Mouse (Mus musculus): ENCODE data around the gene Cyba. TPM values are rescaled to one million over a fixed set of nuclear protein-coding genes. Genes with fewer than 3 reads are reported as not detected.
A peak's percentile ranks its signal among the peaks of the same experiment; 100 is the strongest.

Gene Cyba
- total and polyA plus RNA-seq, 3 experiments, result 57.2 to 368 (median 103) TPM

DNA sequence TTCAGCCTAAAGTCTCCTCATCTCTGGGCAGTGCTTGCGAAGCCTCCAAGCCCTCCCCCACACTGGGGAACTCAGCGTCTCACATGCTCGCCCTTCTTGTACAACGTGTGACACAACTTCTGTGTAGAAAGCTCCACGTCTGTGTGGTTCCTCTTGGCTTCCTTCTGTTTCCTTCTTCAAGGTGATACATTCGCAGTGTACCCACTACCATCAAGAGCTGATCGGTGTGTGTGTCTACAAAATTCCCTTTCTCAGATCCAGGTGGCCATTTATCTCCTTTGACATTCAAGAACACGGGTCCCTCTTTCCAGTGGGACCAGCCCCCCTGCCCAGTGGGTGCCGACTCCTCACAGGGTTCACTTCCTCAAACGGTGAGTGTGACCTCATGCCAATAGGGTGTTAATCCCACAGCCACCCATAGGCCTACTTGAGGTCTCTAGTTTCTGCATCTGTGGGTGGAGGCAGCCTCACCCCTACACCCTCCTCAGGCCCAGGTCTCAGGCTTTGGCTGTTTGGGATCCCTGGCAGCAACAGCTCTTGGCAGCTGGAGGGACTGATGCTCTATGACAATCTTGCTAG lies 2.6 kb downstream of the Cyba start:
- Histone ChIP-seq H3K36me3 (replicated peaks) (peaks cover 73% of the 10 kb centered on the region), H3K4me1 (ENCODE audit: insufficient read depth, low read depth, low read length) (peaks cover 66% of the 10 kb centered on the region), H3K4me3 (ENCODE audit: low read depth, low read length) (no peak overlapping the region; the same call in 1 of the 2 replicates), H3K27me3 (ENCODE audit: insufficient read depth, low read length) (no peaks in the 10 kb centered on the region), H3K9me3 (replicated peaks) (no peaks in the 10 kb centered on the region)
- ATAC-seq (ENCODE audit: extremely low read depth, insufficient number of reproducible peaks, low FRiP score, poor library complexity, severe bottlenecking), result peak; percentile 36; the same call in 1 of the 2 replicates
- peak; percentile 72 for DNase-seq (ENCODE audit: low spot score)
- no peak for TF ChIP-seq GATA2 (IDR thresholded peaks at IDR 0.05; ENCODE audit: borderline replicate concordance, low read depth, low read length)

DNA sequence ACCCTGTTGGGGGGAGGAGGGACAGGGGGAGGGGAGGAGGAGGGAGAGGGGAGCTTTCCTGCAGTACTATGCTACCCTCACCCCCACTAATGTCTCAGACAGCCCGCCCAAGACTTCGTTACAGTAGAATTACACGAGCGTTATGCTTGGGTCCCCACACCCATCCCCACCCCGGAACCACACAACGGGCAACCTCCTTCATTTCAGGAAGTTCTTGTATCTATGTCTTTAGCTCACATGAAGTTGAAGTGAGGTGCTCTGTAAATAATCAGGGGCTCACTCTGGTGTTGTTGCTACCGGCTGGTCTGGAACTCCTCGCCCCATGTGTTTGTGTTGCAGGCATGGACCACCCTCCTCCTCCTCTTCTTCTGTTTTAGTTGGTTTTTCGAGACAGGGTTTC lies 4.6 kb downstream of the Cyba start:
- Histone ChIP-seq H3K36me3 (replicated peaks) (peaks cover 73% of the 10 kb centered on the region), H3K4me3 (ENCODE audit: low read depth, low read length) (no peak overlapping the region), H3K27me3 (ENCODE audit: insufficient read depth, low read length) (peaks cover 2% of the 10 kb centered on the region; the same call in 1 of the 2 replicates), H3K9me3 (replicated peaks) (no peaks in the 10 kb centered on the region), H3K4me1 (ENCODE audit: insufficient read depth, low read depth, low read length) (peaks cover 55% of the 10 kb centered on the region)
- DNase-seq (ENCODE audit: low spot score), result no peak
- TF ChIP-seq GATA1 (IDR thresholded peaks at IDR 0.05; ENCODE audit: borderline replicate concordance, low read length), result no peak
- TF ChIP-seq TAL1 (conservative IDR thresholded peaks at IDR 0.05; ENCODE audit: low read depth, low read length), result no peak
- no peak for TF ChIP-seq GATA2 (IDR thresholded peaks at IDR 0.05; ENCODE audit: borderline replicate concordance, low read depth, low read length)
- TF ChIP-seq CTCF (IDR thresholded peaks at IDR 0.05; ENCODE audit: low read depth, low read length), result no peak
- no peak for TF ChIP-seq POLR2AphosphoS5 (IDR thresholded peaks at IDR 0.05; ENCODE audit: insufficient replicate concordance, low read depth, low read length)
- no peak for ATAC-seq (ENCODE audit: extremely low read depth, insufficient number of reproducible peaks, low FRiP score, poor library complexity, severe bottlenecking)

DNA sequence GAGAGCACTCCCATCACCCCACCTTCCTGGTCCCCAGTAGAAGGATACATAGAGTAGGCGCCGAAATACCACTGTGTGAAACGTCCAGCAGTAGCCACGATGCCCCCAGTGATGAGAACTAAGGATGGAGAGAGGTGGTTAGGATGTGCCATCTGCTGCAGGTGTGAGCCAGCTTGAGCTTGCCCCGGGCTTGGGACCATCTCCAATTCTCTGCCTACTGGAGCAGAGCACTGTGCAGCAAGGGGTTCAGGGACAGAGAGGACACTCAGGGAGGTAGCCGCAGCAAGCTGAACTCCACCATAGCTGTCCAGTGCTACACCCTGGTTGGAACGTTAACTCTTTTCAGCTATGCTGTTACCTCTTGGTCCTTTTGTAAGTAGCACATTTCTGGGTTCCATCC lies 5.1 kb downstream of the Cyba start:
- TF ChIP-seq CTCF (IDR thresholded peaks at IDR 0.05; ENCODE audit: low read depth, low read length) (no peak), GATA1 (IDR thresholded peaks at IDR 0.05; ENCODE audit: borderline replicate concordance, low read length) (no peak), TAL1 (conservative IDR thresholded peaks at IDR 0.05; ENCODE audit: low read depth, low read length) (no peak), POLR2AphosphoS5 (IDR thresholded peaks at IDR 0.05; ENCODE audit: insufficient replicate concordance, low read depth, low read length) (no peak), GATA2 (IDR thresholded peaks at IDR 0.05; ENCODE audit: borderline replicate concordance, low read depth, low read length) (no peak)
- no peak for DNase-seq (ENCODE audit: low spot score)
- Histone ChIP-seq H3K27me3 (ENCODE audit: insufficient read depth, low read length) (peaks cover 5% of the 10 kb centered on the region; the same call in 1 of the 2 replicates), H3K4me1 (ENCODE audit: insufficient read depth, low read depth, low read length) (peaks cover 50% of the 10 kb centered on the region), H3K4me3 (ENCODE audit: low read depth, low read length) (no peak overlapping the region), H3K36me3 (replicated peaks) (peaks cover 75% of the 10 kb centered on the region), H3K9me3 (replicated peaks) (no peaks in the 10 kb centered on the region)
- no peak for ATAC-seq (ENCODE audit: extremely low read depth, insufficient number of reproducible peaks, low FRiP score, poor library complexity, severe bottlenecking)

DNA sequence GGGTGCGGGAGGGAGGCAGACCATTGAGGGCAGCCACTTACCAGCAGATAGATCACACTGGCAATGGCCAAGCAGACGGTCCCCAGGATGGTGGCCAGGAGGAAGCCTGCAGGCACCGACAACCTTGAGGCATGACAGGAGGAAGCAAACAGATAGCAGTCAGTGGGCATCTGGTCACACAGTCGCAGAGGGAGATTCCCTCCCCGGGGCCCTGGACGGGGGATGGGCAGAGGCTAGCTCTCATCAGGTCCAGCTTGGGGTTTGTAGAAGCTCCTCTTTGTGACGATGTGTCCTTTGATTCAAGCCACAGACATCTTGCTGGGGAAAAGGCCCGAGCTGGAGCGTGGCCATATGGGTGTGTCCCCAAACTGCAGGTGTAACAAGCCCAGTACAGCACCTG lies 6.6 kb downstream of the Cyba start:
- Histone ChIP-seq H3K36me3 (replicated peaks) (peaks cover 84% of the 10 kb centered on the region), H3K4me1 (ENCODE audit: insufficient read depth, low read depth, low read length) (peaks cover 36% of the 10 kb centered on the region), H3K9me3 (replicated peaks) (no peaks in the 10 kb centered on the region), H3K4me3 (ENCODE audit: low read depth, low read length) (no peak overlapping the region), H3K27me3 (ENCODE audit: insufficient read depth, low read length) (peaks cover 7% of the 10 kb centered on the region; the same call in 1 of the 2 replicates)
- TF ChIP-seq GATA1 (IDR thresholded peaks at IDR 0.05; ENCODE audit: borderline replicate concordance, low read length) (no peak), TAL1 (conservative IDR thresholded peaks at IDR 0.05; ENCODE audit: low read depth, low read length) (no peak), POLR2AphosphoS5 (IDR thresholded peaks at IDR 0.05; ENCODE audit: insufficient replicate concordance, low read depth, low read length) (no peak), GATA2 (IDR thresholded peaks at IDR 0.05; ENCODE audit: borderline replicate concordance, low read depth, low read length) (no peak), CTCF (IDR thresholded peaks at IDR 0.05; ENCODE audit: low read depth, low read length) (no peak)
- ATAC-seq (ENCODE audit: extremely low read depth, insufficient number of reproducible peaks, low FRiP score, poor library complexity, severe bottlenecking), result no peak
- no peak for DNase-seq (ENCODE audit: low spot score)

DNA sequence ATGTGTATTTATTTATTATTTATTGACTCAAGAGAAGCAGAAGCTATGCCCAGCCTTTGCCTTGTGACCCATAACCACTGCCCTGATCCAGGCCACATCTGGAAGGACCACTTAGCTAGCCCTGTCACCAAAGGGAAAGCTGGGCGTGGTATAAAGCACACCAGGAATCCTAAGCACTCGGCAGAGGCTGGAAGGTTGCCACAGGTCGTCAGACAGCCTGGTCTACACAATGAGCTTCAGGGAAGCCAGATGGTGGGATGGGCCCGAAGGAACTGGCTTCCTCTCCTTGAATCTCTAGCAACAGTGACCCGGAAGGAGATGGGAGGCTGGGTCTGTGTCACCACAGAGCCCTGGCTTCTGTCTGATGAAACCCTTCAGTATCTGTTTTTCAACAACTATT lies 9.1 kb downstream of the Cyba start:
- Histone ChIP-seq H3K36me3 (replicated peaks) (peaks cover 80% of the 10 kb centered on the region), H3K4me3 (ENCODE audit: low read depth, low read length) (no peak overlapping the region), H3K9me3 (replicated peaks) (no peaks in the 10 kb centered on the region), H3K27me3 (ENCODE audit: insufficient read depth, low read length) (peaks cover 7% of the 10 kb centered on the region; the same call in 1 of the 2 replicates), H3K4me1 (ENCODE audit: insufficient read depth, low read depth, low read length) (peaks cover 19% of the 10 kb centered on the region)
- ATAC-seq (ENCODE audit: extremely low read depth, insufficient number of reproducible peaks, low FRiP score, poor library complexity, severe bottlenecking), result no peak
- DNase-seq (ENCODE audit: low spot score), result no peak
- TF ChIP-seq GATA1 (IDR thresholded peaks at IDR 0.05; ENCODE audit: borderline replicate concordance, low read length) (no peak), POLR2AphosphoS5 (IDR thresholded peaks at IDR 0.05; ENCODE audit: insufficient replicate concordance, low read depth, low read length) (no peak), GATA2 (IDR thresholded peaks at IDR 0.05; ENCODE audit: borderline replicate concordance, low read depth, low read length) (no peak), TAL1 (conservative IDR thresholded peaks at IDR 0.05; ENCODE audit: low read depth, low read length) (no peak), CTCF (IDR thresholded peaks at IDR 0.05; ENCODE audit: low read depth, low read length) (no peak)

DNA sequence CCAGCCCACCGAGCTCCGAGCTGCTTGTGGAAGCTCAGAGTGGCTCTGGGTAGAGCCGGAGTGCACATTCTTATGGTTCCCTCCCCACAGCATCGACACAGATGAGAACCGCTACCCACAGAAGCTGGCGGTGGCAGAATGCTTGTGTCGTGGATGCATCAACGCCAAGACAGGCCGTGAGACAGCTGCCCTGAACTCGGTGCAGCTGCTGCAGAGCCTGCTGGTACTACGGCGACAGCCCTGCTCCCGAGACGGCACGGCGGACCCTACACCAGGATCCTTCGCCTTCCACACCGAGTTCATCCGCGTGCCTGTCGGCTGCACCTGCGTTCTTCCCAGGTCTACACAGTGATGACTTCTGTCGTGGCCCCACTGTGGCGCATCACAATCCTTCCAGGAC lies 9.5 kb downstream of the Cyba start:
- H3K36me3 ChIP-seq (replicated peaks), result peaks cover 80% of the 10 kb centered on the region
- H3K4me1 ChIP-seq (ENCODE audit: insufficient read depth, low read depth, low read length), result peaks cover 14% of the 10 kb centered on the region

More for the DNA sequence above, 9.5 kb downstream of the Cyba start:
- H3K9me3 ChIP-seq (replicated peaks), result no peaks in the 10 kb centered on the region
- ATAC-seq (ENCODE audit: extremely low read depth, insufficient number of reproducible peaks, low FRiP score, poor library complexity, severe bottlenecking), result no peak
- no peak overlapping the region for H3K4me3 ChIP-seq (ENCODE audit: low read depth, low read length)
- DNase-seq (ENCODE audit: low spot score), result no peak
- H3K27me3 ChIP-seq (ENCODE audit: insufficient read depth, low read length), result peaks cover 7% of the 10 kb centered on the region; the same call in 1 of the 2 replicates
- TF ChIP-seq GATA1 (IDR thresholded peaks at IDR 0.05; ENCODE audit: borderline replicate concordance, low read length) (no peak), TAL1 (conservative IDR thresholded peaks at IDR 0.05; ENCODE audit: low read depth, low read length) (no peak), POLR2AphosphoS5 (IDR thresholded peaks at IDR 0.05; ENCODE audit: insufficient replicate concordance, low read depth, low read length) (no peak), GATA2 (IDR thresholded peaks at IDR 0.05; ENCODE audit: borderline replicate concordance, low read depth, low read length) (no peak), CTCF (IDR thresholded peaks at IDR 0.05; ENCODE audit: low read depth, low read length) (no peak)

Measured in G1E (cell line).